Mouse (Mus musculus) CH12.LX (cell line): Measurements from ENCODE around the gene Gucy2c. TPM values are rescaled to one million over a fixed set of nuclear protein-coding genes. Genes with fewer than 3 reads are reported as not detected.

Experiments
- DNase-seq: peaks from one replicate; pipeline ENCODE4 v3.0.0-alpha.2; 2013; ENCODE audit errors: extremely low read depth
- H3K27ac ChIP-seq: 2 replicates; pipeline ENCODE4 v1.5.1; 2012; ENCODE audit warnings: low read depth, mild to moderate bottlenecking, control low read depth, moderate library complexity; ENCODE audit not compliant: insufficient read depth
- H3K27me3 ChIP-seq: replicated peaks from 2 replicates; pipeline ENCODE3; 2012; ENCODE audit warnings: inconsistent platforms
- H3K36me3 ChIP-seq, 2 experiments: replicated peaks in 1 of 2; 2 replicates each; pipeline versions ENCODE3 to v1.6.1; 2012; ENCODE audit warnings: inconsistent platforms in 1 of 2, low read length in 1 of 2, mild to moderate bottlenecking in 1 of 2, mixed read lengths in 1 of 2, moderate library complexity in 1 of 2; ENCODE audit not compliant: control insufficient read depth in 1 of 2, insufficient read depth in 1 of 2
- H3K4me1 ChIP-seq, 2 experiments: 2 replicates each; pipeline ENCODE4 v1.6.1; 2012; ENCODE audit warnings: inconsistent platforms in 1 of 2, moderate library complexity in 1 of 2; ENCODE audit not compliant: insufficient read depth in 2 of 2, control insufficient read depth in 1 of 2
- H3K4me2 ChIP-seq: 2 replicates; pipeline ENCODE4 v1.6.1; 2012; ENCODE audit warnings: low read depth, mild to moderate bottlenecking, control low read depth; ENCODE audit not compliant: poor library complexity, insufficient read depth, severe bottlenecking
- H3K4me3 ChIP-seq, 3 experiments: fragments of 150-350 bp in 1 of 3; sonication (generic) in 1 of 3; replicated peaks in 1 of 3; 2 replicates each; pipeline versions ENCODE3 to v1.5.1; 2011 to 2012; ENCODE audit warnings: low read depth in 2 of 3, low read length in 2 of 3, mild to moderate bottlenecking in 2 of 3, moderate library complexity in 2 of 3, control low read depth in 1 of 3, improper control_type of control experiment in 1 of 3, inconsistent platforms in 1 of 3, mixed read lengths in 1 of 3; ENCODE audit not compliant: poor library complexity in 1 of 3
- H3K79me2 ChIP-seq: replicated peaks from 2 replicates; pipeline ENCODE4 v1.6.1; 2012; ENCODE audit warnings: mild to moderate bottlenecking, moderate library complexity; ENCODE audit not compliant: control insufficient read depth, poor library complexity, insufficient read depth, severe bottlenecking; ENCODE audit errors: extremely low read depth
- H3K9ac ChIP-seq: 2 replicates; pipeline ENCODE4 v1.6.1; 2012; ENCODE audit warnings: low read depth, mild to moderate bottlenecking, control low read depth, moderate library complexity; ENCODE audit not compliant: insufficient read depth
- H3K9me3 ChIP-seq: replicated peaks from 2 replicates; pipeline ENCODE3; 2012; ENCODE audit warnings: low read length, inconsistent platforms, mixed read lengths
- BHLHE40 ChIP-seq: IDR thresholded peaks from 2 replicates; pipeline ENCODE4 v1.6.1; 2011; ENCODE audit warnings: mild to moderate bottlenecking, low read depth, low read length, improper control_type of control experiment
- CTCF ChIP-seq, 2 experiments: IDR thresholded peaks in 1 of 2; conservative IDR thresholded peaks in 1 of 2; 2 replicates each; pipeline ENCODE4 v1.5.1; 2011 to 2012; ENCODE audit warnings: low read depth in 2 of 2, low read length in 2 of 2, improper control_type of control experiment in 1 of 2, inconsistent platforms in 1 of 2, mild to moderate bottlenecking in 1 of 2, moderate library complexity in 1 of 2
- ELF1 ChIP-seq: IDR thresholded peaks from 2 replicates; pipeline ENCODE4 v1.6.1; 2014; ENCODE audit warnings: low read depth, mild to moderate bottlenecking, inconsistent platforms, low read length, improper control_type of control experiment
- ETS1 ChIP-seq: conservative IDR thresholded peaks from 2 replicates; pipeline ENCODE4 v1.6.1; 2012; ENCODE audit warnings: low read depth, mild to moderate bottlenecking, inconsistent platforms, low read length, improper control_type of control experiment, moderate library complexity
- HCFC1 ChIP-seq: IDR thresholded peaks from 2 replicates; pipeline ENCODE4 v1.6.1; 2012; ENCODE audit warnings: low read depth, mild to moderate bottlenecking, inconsistent platforms, low read length, improper control_type of control experiment
- IRF4 ChIP-seq: IDR thresholded peaks from 2 replicates; pipeline ENCODE4 v1.6.1; 2014; ENCODE audit warnings: low read depth, mild to moderate bottlenecking, inconsistent platforms, low read length, improper control_type of control experiment
- MAFK ChIP-seq: IDR thresholded peaks from 2 replicates; pipeline ENCODE4 v1.6.1; 2011; ENCODE audit warnings: low read length, improper control_type of control experiment; ENCODE audit not compliant: insufficient replicate concordance
- MAX ChIP-seq: IDR thresholded peaks from 2 replicates; pipeline ENCODE4 v1.6.1; 2011; ENCODE audit warnings: low read length, improper control_type of control experiment
- MXI1 ChIP-seq: IDR thresholded peaks from 2 replicates; pipeline ENCODE4 v1.6.1; 2011; ENCODE audit warnings: mild to moderate bottlenecking, low read depth, low read length, improper control_type of control experiment
- MYC ChIP-seq: IDR thresholded peaks from 2 replicates; pipeline ENCODE4 v1.6.1; 2011; ENCODE audit warnings: low read depth, mild to moderate bottlenecking, improper control_type of control experiment, low read length
- NELFE ChIP-seq: IDR thresholded peaks from 2 replicates; pipeline ENCODE4 v1.6.1; 2011; ENCODE audit warnings: low read depth, low read length, improper control_type of control experiment
- PAX5 ChIP-seq: IDR thresholded peaks from 2 replicates; pipeline ENCODE4 v1.6.1; 2012; ENCODE audit warnings: low read length, inconsistent platforms, mixed read lengths
- POLR2A ChIP-seq: IDR thresholded peaks from 2 replicates; pipeline ENCODE4 v1.6.1; 2011; ENCODE audit warnings: low read depth, mild to moderate bottlenecking, improper control_type of control experiment, low read length
- SIN3A ChIP-seq: IDR thresholded peaks from 2 replicates; pipeline ENCODE4 v1.6.1; 2012; ENCODE audit warnings: low read length, improper control_type of control experiment, inconsistent platforms
- TBP ChIP-seq: conservative IDR thresholded peaks from 2 replicates; pipeline ENCODE4 v1.6.1; 2011; ENCODE audit warnings: low read depth, low read length, improper control_type of control experiment
- USF2 ChIP-seq: conservative IDR thresholded peaks from 2 replicates; pipeline ENCODE4 v1.6.1; 2011; ENCODE audit warnings: low read depth, low read length, improper control_type of control experiment
- ZNF384 ChIP-seq: IDR thresholded peaks from 2 replicates; pipeline ENCODE4 v1.6.1; 2012; ENCODE audit warnings: low read depth, low read length, improper control_type of control experiment, inconsistent platforms
- dilution Hi-C: fragments of 300-500 bp; cut with MboI; formaldehyde crosslinking; loops from 2 replicates; pipeline ENCODE4 v1.14.3; 2020; ENCODE audit warnings: low sequenced_read_pairs; ENCODE audit not compliant: extremely low pct_unique_long_range_greater_than_20kb, extremely low pct_ligation_motif_present
- in situ Hi-C: fragments of 300-500 bp; cut with MboI; formaldehyde crosslinking; loops from 3 replicates; pipeline ENCODE4 v1.14.3; 2019; ENCODE audit warnings: low sequenced_read_pairs, low pct_ligation_motif_present, low pct_unique_long_range_greater_than_20kb, mixed read lengths
- polyA plus RNA-seq: library from polyadenylated mRNA; unstranded; fragments of >175 nt; gene quantifications from 2 replicates; pipeline ENCODE4 v1.2.1, GENCODE M21; 2012; ENCODE audit warnings: low read depth; ENCODE audit not compliant: insufficient read length
- total RNA-seq, 2 experiments: library from RNA; depleted of rRNA; stranded (reverse); fragments of 300-350 nt in 1 of 2; fragments of >200 nt in 1 of 2; gene quantifications; 2 replicates each; pipeline ENCODE4 v1.2.3; 2012 to 2014

Gucy2c gene
- total and polyA plus RNA-seq, 3 experiments, result 0.08 to 0.13 (median 0.10) TPM

- no peaks in the 10 kb centered on the region for H3K9me3 ChIP-seq
- no peak overlapping the region for H3K27ac ChIP-seq
- peaks cover 30% of the 10 kb centered on the region for H3K79me2 ChIP-seq
- H3K4me1 ChIP-seq, result peaks cover 6 to 50% of the 10 kb centered on the region in 2 experiments
- dilution Hi-C loops (no loop called here), in situ Hi-C loops (no loop called here)
- no peaks in the 10 kb centered on the region for H3K27me3 ChIP-seq
- peak overlapping the region; percentile 94 for H3K4me2 ChIP-seq
- peak overlapping the region; percentile 67 for H3K9ac ChIP-seq
- DNase-seq, result peak; percentile 58
- H3K36me3 ChIP-seq, result peaks cover 24 to 41% of the 10 kb centered on the region in 2 experiments
- TF ChIP-seq USF2 (peak; percentile 46), MYC (peak; percentile 98), MXI1 (peak; percentile 94), BHLHE40 (peak; percentile 60), IRF4 (0 out of 2 replicates have a peak, but pooled peaks have one; percentile 10), ETS1 (0 out of 2 replicates have a peak, but pooled peaks have one; percentile 15), MAX (peak; percentile 98), PAX5 (no peak), TBP (no peak), CTCF (conservative IDR thresholded peaks at IDR 0.05 in 1 of 2, IDR thresholded peaks at IDR 0.05 in 1 of 2; ENCODE audit: low read depth in 2 of 2, low read length in 2 of 2) (no peak)
- peak overlapping the region; percentile 86 to 92 (median 90) for H3K4me3 ChIP-seq
Observed at GRCm38 (mm10) chr6:136809673-136810072, 28.1 kb upstream of the Gucy2c start.

GRCm38 (mm10) chr6:136809077-136809476 lies 27.5 kb upstream of the Gucy2c start:
- peak overlapping the region; percentile 94 for H3K4me2 ChIP-seq
- H3K4me1 ChIP-seq, result peaks cover 6 to 50% of the 10 kb centered on the region in 2 experiments
- dilution Hi-C loops, result no loop called here
- in situ Hi-C loops, result no loop called here
- DNase-seq, result peak; percentile 61
- H3K36me3 ChIP-seq, result peaks cover 18 to 35% of the 10 kb centered on the region in 2 experiments
- H3K27ac ChIP-seq, result peak overlapping the region; percentile 58; the same call in 1 of the 2 replicates
- peaks cover 30% of the 10 kb centered on the region for H3K79me2 ChIP-seq
- no peaks in the 10 kb centered on the region for H3K9me3 ChIP-seq
- peak overlapping the region; percentile 86 to 92 (median 90) for H3K4me3 ChIP-seq
- H3K9ac ChIP-seq, result peak overlapping the region; percentile 67
- peak; percentile 26; the same call in 1 of the 2 replicates for TF ChIP-seq MYC
- TF ChIP-seq ZNF384, result 0 out of 2 replicates have a peak, but pooled peaks have one; percentile 7
- peak; percentile 28; the same call in 1 of the 2 replicates for TF ChIP-seq IRF4
- TF ChIP-seq POLR2A, result peak; percentile 37; the same call in 1 of the 2 replicates
- TF ChIP-seq SIN3A, result peak; percentile 69
- no peak for TF ChIP-seq MAFK
- TF ChIP-seq ELF1, result peak; percentile 73
- TF ChIP-seq TBP, result 0 out of 2 replicates have a peak, but pooled peaks have one; percentile 26
- no peak for TF ChIP-seq NELFE
- peak; percentile 11; the same call in 1 of the 2 replicates for TF ChIP-seq HCFC1
- H3K27me3 ChIP-seq, result no peaks in the 10 kb centered on the region
